Mouse (Mus musculus) heart, adult 2 months (tissue): ENCODE measurements around the gene Hmbs.

ENCODE experiments used
- CTCF ChIP-seq: fragments of 200-600 bp; IDR thresholded peaks from 2 replicates; pipeline ENCODE4 v1.8.1; 2022; ENCODE audit warnings: antibody characterized with exemption, mild to moderate bottlenecking, moderate library complexity
- POLR2A ChIP-seq: fragments of 200-500 bp; IDR thresholded peaks from 2 replicates; pipeline ENCODE4 v1.6.1; 2011; ENCODE audit warnings: mild to moderate bottlenecking, low read depth, low read length, control low read depth; ENCODE audit not compliant: insufficient read depth

GRCm38 (mm10) chr9:44320799-44321133, 23.3 kb downstream of the Hmbs start:
- TF ChIP-seq CTCF, result no peak
- no peak for TF ChIP-seq POLR2A
